Mouse (Mus musculus) stomach, postnatal 0 days (tissue): Measurements from ENCODE around the gene Icmt.

Experiments used
- CTCF ChIP-seq: IDR thresholded peaks from 2 replicates; pipeline ENCODE4 v1.5.1; 2016; ENCODE audit warnings: antibody characterized with exemption, low read depth, mild to moderate bottlenecking, moderate library complexity
- EP300 ChIP-seq: optimal IDR thresholded peaks from 2 replicates; pipeline ENCODE3; 2016; ENCODE audit warnings: antibody characterized with exemption

DNA sequence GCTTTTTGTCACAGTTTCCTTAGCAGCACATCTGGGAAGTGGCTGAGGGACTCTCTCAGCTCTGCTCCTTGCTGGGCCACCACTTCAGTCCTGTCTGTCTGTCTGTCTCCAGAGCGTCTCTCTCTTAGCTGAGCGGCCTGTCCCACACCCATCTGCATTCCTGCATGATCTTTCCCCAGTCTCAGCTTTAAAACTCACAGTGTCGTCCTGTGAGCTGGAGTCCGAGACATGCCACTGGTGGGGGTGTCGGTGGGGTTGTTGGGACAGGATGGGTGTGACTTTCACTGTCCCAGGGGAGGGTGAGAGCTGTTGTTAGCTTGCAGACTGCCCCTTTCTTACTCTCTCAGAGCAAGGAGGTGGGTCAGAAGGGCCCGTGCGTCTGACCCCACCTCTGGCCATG lies 58.6 kb downstream of the Icmt start:
- no peak for TF ChIP-seq EP300
- no peak for TF ChIP-seq CTCF
